8 mouse cellular contexts compared by ENCODE assay signal in genomic region chr16:18395620-18396036, GRCm38 (mm10). TPM values are rescaled to one million over a fixed set of nuclear protein-coding genes. Genes with fewer than 3 reads are reported as not detected.
A peak's percentile ranks its signal among the peaks of the same experiment; 100 is the strongest.
DNase-seq lines count a peak whose midpoint lies in the region; ATAC-seq and TF ChIP-seq lines count a peak whose summit lies in the region.

No protein-coding gene starts in this region.

- H3K9me3 ChIP-seq in kidney, postnatal 0 days (replicated peaks; ENCODE audit: low read length): no peaks in the 10 kb centered on the region
- no peaks in the 10 kb centered on the region for H3K9me3 ChIP-seq in neural tube, embryonic 14.5 days (ENCODE audit: control insufficient read depth, low read length)

- no peak overlapping the region for H3K4me3 ChIP-seq in kidney, postnatal 0 days (replicated peaks; ENCODE audit: low read depth, low read length)
- no peak overlapping the region for H3K4me3 ChIP-seq in neural tube, embryonic 14.5 days (ENCODE audit: low read depth, low read length)

- WGBS in kidney, postnatal 0 days: 40% methylated on average over 6 of the region's 7 CpGs
- 17% methylated on average over 6 of the region's 7 CpGs for WGBS in neural tube, embryonic 14.5 days

- H3K27me3 ChIP-seq in kidney, postnatal 0 days (ENCODE audit: insufficient read depth, low read length): no peaks in the 10 kb centered on the region
- H3K27me3 ChIP-seq in neural tube, embryonic 14.5 days (ENCODE audit: control insufficient read depth, insufficient read depth, low read length): no peaks in the 10 kb centered on the region

- no peak overlapping the region for H3K9ac ChIP-seq in kidney, postnatal 0 days (ENCODE audit: low read depth, low read length)
- no peak overlapping the region for H3K9ac ChIP-seq in neural tube, embryonic 14.5 days (replicated peaks; ENCODE audit: low read depth, low read length)

- H3K36me3 ChIP-seq in kidney, postnatal 0 days (ENCODE audit: insufficient read depth, low read length): peaks cover 32% of the 10 kb centered on the region
- peaks cover 33% of the 10 kb centered on the region for H3K36me3 ChIP-seq in neural tube, embryonic 14.5 days (ENCODE audit: control insufficient read depth, insufficient read depth, low read length)

- no peak for TF ChIP-seq CTCF in kidney, postnatal 0 days (IDR thresholded peaks at IDR 0.05; ENCODE audit: low read depth)

- DNase-seq in retina, postnatal 1 day: peak; percentile 77
- DNase-seq in retina, embryonic 14.5 days (ENCODE audit: low spot score): no peak
- peak; percentile 53 to 76 for DNase-seq in heart, adult 18-20 months
- no peak for DNase-seq in kidney, postnatal 0 days (ENCODE audit: low spot score)
- no peak for DNase-seq in left cerebral cortex, postnatal 25 days (ENCODE audit: low spot score in 2 of 2)
- no peak for DNase-seq in spleen, adult 18-20 months

- peak overlapping the region; percentile 32 for H3K27ac ChIP-seq in kidney, postnatal 0 days
- 0 out of 2 replicates have a peak overlapping the region, but pooled peaks have one; percentile 44 for H3K27ac ChIP-seq in neural tube, embryonic 14.5 days (ENCODE audit: low read depth, low read length)

- intact Hi-C loops in left cerebral cortex, postnatal 25 days (cut with DNase I): no loop called here

- H3K4me2 ChIP-seq in kidney, postnatal 0 days (ENCODE audit: low read length): no peak overlapping the region
- no peak overlapping the region for H3K4me2 ChIP-seq in neural tube, embryonic 14.5 days (ENCODE audit: low read depth, low read length)

- no peak for ATAC-seq in kidney, postnatal 0 days (replicated peaks; ENCODE audit: low FRiP score, low read depth)
- peak; percentile 8; the same call in 1 of the 2 replicates for ATAC-seq in neural tube, embryonic 14.5 days (ENCODE audit: low read depth)
- no peak for ATAC-seq in activated CD4-positive, CD25-positive, alpha-beta regulatory T cell, adult 4 months

- peaks cover 23% of the 10 kb centered on the region for H3K4me1 ChIP-seq in kidney, postnatal 0 days (replicated peaks; ENCODE audit: insufficient read depth, low read length)
- peaks cover 51% of the 10 kb centered on the region for H3K4me1 ChIP-seq in neural tube, embryonic 14.5 days (ENCODE audit: control insufficient read depth, insufficient read depth, low read length)

RNA-seq across cellular contexts. Expression of gene Txnrd2, which starts 30.6 kb away (rescaled TPM):
- 10 to 100 TPM; 42.9 to 44.4 TPM for total RNA-seq in heart, adult 18-20 months (2021)
- 29.8 and 30.6 TPM in 2 replicates for polyA plus RNA-seq in kidney, postnatal 0 days (2015; fragmentation: Nextera tagmentation; extraction: Ambion mirVana)
- 21.3 and 25.4 TPM in 2 replicates for polyA plus RNA-seq in neural tube, embryonic 14.5 days (2014; fragmentation: Nextera tagmentation; extraction: Ambion mirVana)
- total RNA-seq in left cerebral cortex, postnatal 25 days (2021): 10 to 100 TPM; 24.6 to 25.3 TPM
- 10 to 100 TPM; 16.2 to 21.6 TPM for polyA plus RNA-seq in activated CD4-positive, CD25-positive, alpha-beta regulatory T cell, adult 4 months (2017; shearing (Covaris generic))

RNA-seq across cellular contexts. Expression of gene Comt, which starts 31.0 kb away (rescaled TPM):
- total RNA-seq in heart, adult 18-20 months (2021): 100 to 1,000 TPM; 123 to 141 TPM
- polyA plus RNA-seq in kidney, postnatal 0 days (2015; fragmentation: Nextera tagmentation; extraction: Ambion mirVana): 107 and 123 TPM in 2 replicates
- polyA plus RNA-seq in neural tube, embryonic 14.5 days (2014; fragmentation: Nextera tagmentation; extraction: Ambion mirVana): 102 and 103 TPM in 2 replicates
- 10 to 100 TPM; 91.5 to 92.9 TPM for total RNA-seq in left cerebral cortex, postnatal 25 days (2021)
- 10 to 100 TPM; 45.6 to 60.6 TPM for polyA plus RNA-seq in activated CD4-positive, CD25-positive, alpha-beta regulatory T cell, adult 4 months (2017; shearing (Covaris generic))

RNA-seq across cellular contexts. Expression of gene Arvcf, which starts 47.6 kb away (rescaled TPM):
- 10 to 100 TPM; 13.1 to 15.1 TPM for total RNA-seq in heart, adult 18-20 months (2021)
- polyA plus RNA-seq in kidney, postnatal 0 days (2015; fragmentation: Nextera tagmentation; extraction: Ambion mirVana): 20.0 and 20.6 TPM in 2 replicates
- 60.2 and 73.5 TPM in 2 replicates for polyA plus RNA-seq in neural tube, embryonic 14.5 days (2014; fragmentation: Nextera tagmentation; extraction: Ambion mirVana)
- 10 to 100 TPM; 42.8 to 43.1 TPM for total RNA-seq in left cerebral cortex, postnatal 25 days (2021)
- polyA plus RNA-seq in activated CD4-positive, CD25-positive, alpha-beta regulatory T cell, adult 4 months (2017; shearing (Covaris generic)): under 1 TPM; 0.51 to 0.93 TPM

RNA-seq across cellular contexts. Expression of gene Tango2, which starts 47.7 kb away (rescaled TPM):
- total RNA-seq in heart, adult 18-20 months (2021): 100 to 1,000 TPM; 170 to 176 TPM
- polyA plus RNA-seq in kidney, postnatal 0 days (2015; fragmentation: Nextera tagmentation; extraction: Ambion mirVana): 28.3 and 31.6 TPM in 2 replicates
- polyA plus RNA-seq in neural tube, embryonic 14.5 days (2014; fragmentation: Nextera tagmentation; extraction: Ambion mirVana): 99.8 and 114 TPM in 2 replicates
- total RNA-seq in left cerebral cortex, postnatal 25 days (2021): 100 to 1,000 TPM; 145 to 159 TPM
- polyA plus RNA-seq in activated CD4-positive, CD25-positive, alpha-beta regulatory T cell, adult 4 months (2017; shearing (Covaris generic)): 10 to 100 TPM; 55.4 to 58.0 TPM

Comparison
In these comparisons a context has a peak if more than half of its experiments do, and no peak if none do; other contexts are left out.
1. DNase-seq: peak in retina, postnatal 1 day (single experiment) and heart, adult 18-20 months (2 of 2); none in retina, embryonic 14.5 days (single experiment), kidney, postnatal 0 days (single experiment), left cerebral cortex, postnatal 25 days (0 of 2) and spleen, adult 18-20 months (0 of 2).
2. RNA of gene Arvcf, which starts 47.6 kb away (polyA plus RNA-seq): 60.2 to 73.5 TPM in neural tube, embryonic 14.5 days and 20.0 to 20.6 TPM in kidney, postnatal 0 days; 0.51 to 0.93 TPM in activated CD4-positive, CD25-positive, alpha-beta regulatory T cell, adult 4 months; every median in the first group is over 10 times any median in the second.